22 mouse cellular contexts compared by ENCODE assay signal in the genomic region with DNA sequence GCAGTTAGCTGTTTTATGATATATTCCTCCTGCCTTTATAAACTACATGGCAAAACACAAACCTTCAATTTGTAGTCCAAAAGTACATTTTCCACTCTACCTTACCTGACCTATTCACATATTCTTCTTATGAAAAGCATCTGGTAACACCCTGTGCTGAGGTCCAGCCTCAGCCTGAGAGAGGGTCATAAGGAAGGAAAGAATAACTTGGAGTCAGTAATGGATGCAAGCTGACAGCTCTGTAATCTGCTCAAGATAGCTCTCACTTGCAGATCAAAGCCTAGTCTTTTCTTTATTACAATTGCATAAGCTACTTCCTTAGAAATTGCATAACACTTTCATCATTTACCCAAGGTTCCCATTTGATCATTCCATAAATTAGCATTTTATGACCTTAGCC.
DNase-seq lines count a peak whose midpoint lies in the region; ATAC-seq and TF ChIP-seq lines count a peak whose summit lies in the region.
"Had no signal": no experiment of that assay in that cellular context is flagged by ENCODE, and none has a peak within 500 bp of the region (broad histone marks: within the 10 kb centered on the region; RNA-seq: fewer than 3 reads in every experiment).

No protein-coding gene starts in this region.

- H3K9ac ChIP-seq in intestine, embryonic 15.5 days: no peak overlapping the region
- no peak overlapping the region for H3K9ac ChIP-seq in intestine, embryonic 16.5 days (ENCODE audit: low read depth, low read length)
- no peak overlapping the region for H3K9ac ChIP-seq in intestine, postnatal 0 days (ENCODE audit: low read depth, low read length)
- no peak overlapping the region for H3K9ac ChIP-seq in forebrain, embryonic 12.5 days

- H3K4me2 ChIP-seq in intestine, embryonic 15.5 days (replicated peaks): no peak overlapping the region
- H3K4me2 ChIP-seq in intestine, embryonic 16.5 days (ENCODE audit: low read depth, low read length): no peak overlapping the region
- H3K4me2 ChIP-seq in intestine, postnatal 0 days (replicated peaks; ENCODE audit: low read depth): no peak overlapping the region
- no peak overlapping the region for H3K4me2 ChIP-seq in forebrain, embryonic 12.5 days

- no peaks in the 10 kb centered on the region for H3K27me3 ChIP-seq in intestine, embryonic 15.5 days (replicated peaks)
- no peaks in the 10 kb centered on the region for H3K27me3 ChIP-seq in intestine, embryonic 16.5 days (replicated peaks; ENCODE audit: control insufficient read depth, insufficient read depth, low read length)
- H3K27me3 ChIP-seq in intestine, postnatal 0 days (replicated peaks; ENCODE audit: control insufficient read depth, insufficient read depth, low read length): no peaks in the 10 kb centered on the region
- H3K27me3 ChIP-seq in forebrain, embryonic 12.5 days: no peaks in the 10 kb centered on the region
- H3K27me3 ChIP-seq: CH12.LX, Patski had no signal

- no peak for DNase-seq in frontal cortex, postnatal 14 days (ENCODE audit: low spot score in 2 of 2)
- DNase-seq in cerebellum, adult 11-12 months: no peak
- DNase-seq in heart, postnatal 10 days: no peak
- DNase-seq: adrenal gland, adult 2 months; adrenal gland, adult 8-10 months; adrenal gland, postnatal 10 days; adrenal gland, postnatal 14 days; adrenal gland, postnatal 25 days; adrenal gland, postnatal 36 days; B cell, adult 2 months; cerebellum, adult 11 months; cerebellum, adult 18-20 months had no signal

- intact Hi-C loops in heart, postnatal 10 days (cut with DNase I): no loop called here

- H3K4me3 ChIP-seq in intestine, embryonic 15.5 days (replicated peaks): no peak overlapping the region
- H3K4me3 ChIP-seq in intestine, embryonic 16.5 days (ENCODE audit: low read length): no peak overlapping the region
- H3K4me3 ChIP-seq in intestine, postnatal 0 days (ENCODE audit: low read depth, low read length): no peak overlapping the region
- H3K4me3 ChIP-seq in forebrain, embryonic 12.5 days (replicated peaks): no peak overlapping the region

- H3K9me3 ChIP-seq in intestine, embryonic 15.5 days: no peaks in the 10 kb centered on the region
- H3K9me3 ChIP-seq in intestine, embryonic 16.5 days (ENCODE audit: control insufficient read depth, low read length): no peaks in the 10 kb centered on the region
- H3K9me3 ChIP-seq in intestine, postnatal 0 days (ENCODE audit: control insufficient read depth): no peaks in the 10 kb centered on the region
- no peaks in the 10 kb centered on the region for H3K9me3 ChIP-seq in forebrain, embryonic 12.5 days
- H3K9me3 ChIP-seq: G1E had no signal

- no peak overlapping the region for H3K27ac ChIP-seq in intestine, embryonic 15.5 days
- H3K27ac ChIP-seq in intestine, embryonic 16.5 days (ENCODE audit: low read length): no peak overlapping the region
- no peak overlapping the region for H3K27ac ChIP-seq in intestine, postnatal 0 days (ENCODE audit: low read depth, low read length)
- no peak overlapping the region for H3K27ac ChIP-seq in forebrain, embryonic 12.5 days

- no peaks in the 10 kb centered on the region for H3K36me3 ChIP-seq in intestine, embryonic 15.5 days
- no peaks in the 10 kb centered on the region for H3K36me3 ChIP-seq in intestine, embryonic 16.5 days (ENCODE audit: control insufficient read depth, insufficient read depth, low read length)
- no peaks in the 10 kb centered on the region for H3K36me3 ChIP-seq in intestine, postnatal 0 days (ENCODE audit: control insufficient read depth, insufficient read depth)
- no peaks in the 10 kb centered on the region for H3K36me3 ChIP-seq in forebrain, embryonic 12.5 days (replicated peaks)
- H3K36me3 ChIP-seq: G1E had no signal

- no peak for TF ChIP-seq CTCF in intestine, postnatal 0 days (IDR thresholded peaks at IDR 0.05; ENCODE audit: low read depth)

- peak; percentile 20; the same call in 1 of the 2 replicates for ATAC-seq in frontal cortex, adult (ENCODE audit: low TSS enrichment)
- peak; percentile 86 for ATAC-seq in intestine, embryonic 15.5 days
- ATAC-seq in intestine, embryonic 16.5 days: peak; percentile 88
- ATAC-seq in intestine, postnatal 0 days: peak; percentile 79
- no peak for ATAC-seq in forebrain, embryonic 12.5 days (ENCODE audit: low FRiP score)
- ATAC-seq: activated CD4-positive, CD25-positive, alpha-beta regulatory T cell, adult 4 months; CD4-positive, CD25-positive, alpha-beta regulatory T cell, adult 4 months; Patski had no signal

- H3K4me1 ChIP-seq in intestine, embryonic 15.5 days (replicated peaks): no peaks in the 10 kb centered on the region
- H3K4me1 ChIP-seq in intestine, embryonic 16.5 days (ENCODE audit: control insufficient read depth, insufficient read depth, low read length): no peaks in the 10 kb centered on the region
- H3K4me1 ChIP-seq in intestine, postnatal 0 days (replicated peaks; ENCODE audit: control insufficient read depth, insufficient read depth, low read length): no peaks in the 10 kb centered on the region
- no peaks in the 10 kb centered on the region for H3K4me1 ChIP-seq in forebrain, embryonic 12.5 days
